Comparison of ENCODE assay signal across 30 mouse cellular contexts in the genomic region with DNA sequence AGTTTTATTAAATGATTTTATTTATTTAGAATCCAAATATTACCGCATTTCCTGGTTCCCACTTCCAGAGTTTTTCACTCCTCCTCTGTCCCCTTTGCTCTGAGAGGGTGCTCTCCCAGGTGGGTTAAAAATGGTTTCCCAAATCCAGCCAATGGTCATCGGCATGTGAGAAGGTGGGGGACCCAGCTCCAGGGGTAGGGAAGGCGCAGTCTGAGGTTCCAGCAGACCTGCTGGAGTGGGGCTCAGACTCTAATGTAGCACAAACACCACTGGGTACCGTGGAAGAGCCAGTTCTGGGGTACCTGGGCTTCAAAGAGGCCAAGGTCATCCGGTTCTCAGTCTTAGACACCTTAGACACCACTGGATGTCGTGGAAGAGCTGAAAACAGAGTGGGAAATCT.
"Had no signal": no experiment of that assay in that cellular context is flagged by ENCODE, and none has a peak within 500 bp of the region (broad histone marks: within the 10 kb centered on the region; RNA-seq: fewer than 3 reads in every experiment).

No protein-coding gene starts in this region.

- ATAC-seq: liver, embryonic 12.5 days; liver, postnatal 0 days; lung, postnatal 0 days; midbrain, embryonic 13.5 days; midbrain, embryonic 15.5 days; midbrain, embryonic 16.5 days had no signal

- H3K4me1 ChIP-seq: limb, embryonic 10.5 days; limb, embryonic 12.5 days; limb, embryonic 13.5 days; limb, embryonic 15.5 days; liver, embryonic 12.5 days; liver, embryonic 13.5 days; liver, embryonic 15.5 days; lung, embryonic 15.5 days; megakaryocyte, embryonic 14.5 days; midbrain, embryonic 10.5 days; midbrain, embryonic 12.5 days; midbrain, embryonic 13.5 days; midbrain, embryonic 15.5 days; neural tube, embryonic 12.5 days had no signal

- H3K9me3 ChIP-seq: limb, embryonic 10.5 days; limb, embryonic 12.5 days; limb, embryonic 13.5 days; limb, embryonic 15.5 days; liver, embryonic 12.5 days; liver, embryonic 13.5 days; liver, embryonic 15.5 days; lung, embryonic 15.5 days; midbrain, embryonic 10.5 days; midbrain, embryonic 12.5 days; midbrain, embryonic 13.5 days; midbrain, embryonic 15.5 days; neural tube, embryonic 12.5 days had no signal

- H3K36me3 ChIP-seq: limb, embryonic 10.5 days; limb, embryonic 12.5 days; limb, embryonic 13.5 days; limb, embryonic 15.5 days; liver, embryonic 12.5 days; liver, embryonic 13.5 days; liver, embryonic 15.5 days; lung, embryonic 15.5 days; midbrain, embryonic 10.5 days; midbrain, embryonic 12.5 days; midbrain, embryonic 13.5 days; midbrain, embryonic 15.5 days; neural tube, embryonic 12.5 days had no signal

- H3K4me3 ChIP-seq: limb, embryonic 10.5 days; limb, embryonic 12.5 days; limb, embryonic 13.5 days; limb, embryonic 15.5 days; liver, embryonic 12.5 days; liver, embryonic 13.5 days; liver, embryonic 15.5 days; lung, embryonic 15.5 days; megakaryocyte, embryonic 14.5 days; midbrain, embryonic 10.5 days; midbrain, embryonic 12.5 days; midbrain, embryonic 13.5 days; midbrain, embryonic 15.5 days; myocyte; neural tube, embryonic 12.5 days had no signal

- H3K27ac ChIP-seq: limb, embryonic 10.5 days; limb, embryonic 12.5 days; limb, embryonic 13.5 days; limb, embryonic 15.5 days; liver, embryonic 12.5 days; liver, embryonic 13.5 days; liver, embryonic 14.5 days; liver, embryonic 15.5 days; lung, embryonic 15.5 days; macrophage; midbrain, embryonic 10.5 days; midbrain, embryonic 12.5 days; midbrain, embryonic 13.5 days; midbrain, embryonic 15.5 days; neural tube, embryonic 12.5 days had no signal

- DNase-seq: left cerebral cortex, postnatal 4 days; liver; liver, embryonic 13.5 days; liver, postnatal 0 days; lung, adult 18-20 months; lung, adult 2 months; lung, embryonic 14.5 days; lung, postnatal 10 days; lung, postnatal 14 days; lung, postnatal 36 days; lung, postnatal 4 days; midbrain, embryonic 14.5 days had no signal

- H3K27me3 ChIP-seq: limb, embryonic 12.5 days; limb, embryonic 13.5 days; limb, embryonic 15.5 days; liver, embryonic 12.5 days; liver, embryonic 13.5 days; liver, embryonic 15.5 days; lung, embryonic 15.5 days; megakaryocyte, embryonic 14.5 days; midbrain, embryonic 12.5 days; midbrain, embryonic 13.5 days; midbrain, embryonic 15.5 days; neural tube, embryonic 12.5 days had no signal
